Mouse (Mus musculus) heart, postnatal 0 days (tissue): ENCODE results near the gene Ccl9.

ENCODE experiments used
- CTCF ChIP-seq: IDR thresholded peaks from 2 replicates; pipeline ENCODE4 v1.5.1; 2016; ENCODE audit warnings: antibody characterized with exemption, control low read depth, low read depth
- EP300 ChIP-seq: IDR thresholded peaks from 2 replicates; pipeline ENCODE4 v1.6.1; 2016; ENCODE audit warnings: antibody characterized with exemption, low read depth

- TF ChIP-seq CTCF (no peak), EP300 (no peak)
Observed at GRCm38 (mm10) chr11:83544214-83544613, 34.2 kb downstream of the Ccl9 start.
